Mouse (Mus musculus) small intestine, adult 2 months (tissue): Measurements from ENCODE around the gene Bak1. TPM values are rescaled to one million over a fixed set of nuclear protein-coding genes. Genes with fewer than 3 reads are reported as not detected.

Source experiments
- H3K27ac ChIP-seq: fragments of 200-500 bp; 2 replicates; pipeline ENCODE4 v1.5.1; 2012; ENCODE audit warnings: low read depth, low read length, control low read depth, inconsistent platforms; ENCODE audit not compliant: insufficient read depth
- H3K27me3 ChIP-seq: fragments of 200-500 bp; 2 replicates; pipeline ENCODE4 v1.6.1; 2012; ENCODE audit warnings: mild to moderate bottlenecking, moderate library complexity, low read length, inconsistent platforms; ENCODE audit not compliant: control insufficient read depth, insufficient read depth
- H3K36me3 ChIP-seq: fragments of 200-500 bp; 2 replicates; pipeline ENCODE4 v1.6.1; 2012; ENCODE audit warnings: mild to moderate bottlenecking, low read length, control low read depth, inconsistent platforms; ENCODE audit not compliant: control insufficient read depth, insufficient read depth
- H3K4me1 ChIP-seq: fragments of 200-500 bp; 2 replicates; pipeline ENCODE4 v1.6.1; 2012; ENCODE audit warnings: low read length, inconsistent platforms, mixed read lengths; ENCODE audit not compliant: control insufficient read depth, insufficient read depth, insufficient read length
- H3K4me3 ChIP-seq: fragments of 200-500 bp; 2 replicates; pipeline ENCODE4 v1.5.1; 2012; ENCODE audit warnings: low read depth, mild to moderate bottlenecking, control low read depth, inconsistent platforms, low read length, moderate library complexity
- CTCF ChIP-seq: fragments of 200-500 bp; IDR thresholded peaks from 2 replicates; pipeline ENCODE4 v1.5.1; 2012; ENCODE audit warnings: low read depth, mild to moderate bottlenecking, control low read depth, inconsistent platforms, low read length, moderate library complexity, mixed read lengths; ENCODE audit not compliant: insufficient replicate concordance, insufficient read length; ENCODE audit errors: extremely low read depth
- POLR2A ChIP-seq: fragments of 200-500 bp; IDR thresholded peaks from 2 replicates; pipeline ENCODE4 v1.6.1; 2012; ENCODE audit warnings: low read depth, mild to moderate bottlenecking, control low read depth, inconsistent platforms, low read length, moderate library complexity
- WGBS: fragments of 180-500 bp; shearing (Covaris S2); methylation state at CpG from one replicate; pipeline ENCODE4 v1.1.7; 2018; 5-methylcytosine and 5-hydroxymethylcytosine counted together
- polyA plus RNA-seq: library from polyadenylated mRNA; depleted of rRNA; stranded (reverse); fragments of >200 nt; gene quantifications from 2 replicates; pipeline ENCODE4 v1.2.3, GENCODE M21; 2012

The Bak1 gene
- polyA plus RNA-seq, 1 experiment: 265 TPM

DNA sequence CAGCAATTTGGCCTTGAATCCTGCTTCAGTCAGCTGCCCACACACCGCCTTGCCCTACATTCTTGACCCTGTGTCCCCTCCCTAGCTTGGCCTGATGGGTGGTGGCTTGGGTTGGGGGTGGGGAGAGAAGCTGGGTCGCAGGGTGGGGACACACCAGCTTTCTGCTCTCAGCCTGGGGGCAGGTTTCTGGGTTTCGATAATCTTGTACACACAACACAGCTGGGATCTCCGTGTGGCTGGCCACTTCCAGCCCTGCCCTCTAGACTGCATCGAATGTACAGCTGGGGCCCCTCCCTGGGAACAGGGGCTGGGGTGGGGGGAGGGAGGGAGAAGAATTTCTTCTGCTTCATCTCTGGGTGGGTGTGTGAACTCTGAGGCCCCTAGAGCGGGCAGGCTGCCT lies 34.9 kb upstream of the Bak1 start:
- H3K27ac ChIP-seq: no peak overlapping the region

GRCm38 (mm10) chr17:27062684-27063083 lies 33.9 kb upstream of the Bak1 start:
- TF ChIP-seq CTCF: no peak
- no peak for TF ChIP-seq POLR2A
- H3K27me3 ChIP-seq: no peaks in the 10 kb centered on the region
- no peak overlapping the region for H3K4me3 ChIP-seq
- peaks cover 65% of the 10 kb centered on the region for H3K4me1 ChIP-seq
- WGBS: 74% methylated on average over 7 of the region's 7 CpGs
- H3K27ac ChIP-seq: no peak overlapping the region
- 0 out of 2 replicates have a peak, but pooled peaks cover 2% of the 10 kb centered on the region for H3K36me3 ChIP-seq

More for the DNA sequence above, 34.9 kb upstream of the Bak1 start:
- Histone ChIP-seq H3K36me3 (0 out of 2 replicates have a peak, but pooled peaks cover 2% of the 10 kb centered on the region), H3K27me3 (no peaks in the 10 kb centered on the region), H3K4me1 (peaks cover 60% of the 10 kb centered on the region), H3K4me3 (no peak overlapping the region)
- 22% methylated on average over 6 of the region's 6 CpGs for WGBS
- TF ChIP-seq POLR2A: no peak
- no peak for TF ChIP-seq CTCF

- TF ChIP-seq CTCF (peak; percentile 3; the same call in 1 of the 2 replicates), POLR2A (no peak)
- Histone ChIP-seq H3K4me1 (peaks cover 59% of the 10 kb centered on the region), H3K4me3 (no peak overlapping the region), H3K27me3 (no peaks in the 10 kb centered on the region), H3K27ac (no peak overlapping the region), H3K36me3 (0 out of 2 replicates have a peak, but pooled peaks cover 2% of the 10 kb centered on the region)
- WGBS: 96% methylated on average over 3 of the region's 3 CpGs
These were observed 32.9 kb upstream of the Bak1 start for GRCm38 (mm10) chr17:27061727-27062126.

- H3K4me1 ChIP-seq: peaks cover 51% of the 10 kb centered on the region
- no peak overlapping the region for H3K27ac ChIP-seq
- TF ChIP-seq CTCF: no peak
- TF ChIP-seq POLR2A: no peak
- H3K27me3 ChIP-seq: no peaks in the 10 kb centered on the region
- H3K36me3 ChIP-seq: 0 out of 2 replicates have a peak, but pooled peaks cover 2% of the 10 kb centered on the region
- WGBS: 25% methylated on average over 8 of the region's 8 CpGs
- peak overlapping the region; percentile 8; the same call in 1 of the 2 replicates for H3K4me3 ChIP-seq
These were observed 31.9 kb upstream of the Bak1 start for GRCm38 (mm10) chr17:27060698-27061097.

- Histone ChIP-seq H3K4me1 (peaks cover 32% of the 10 kb centered on the region), H3K27me3 (no peaks in the 10 kb centered on the region), H3K27ac (peak overlapping the region; percentile 69), H3K4me3 (peak overlapping the region; percentile 71), H3K36me3 (no peaks in the 10 kb centered on the region)
- 3% methylated on average over 24 of the region's 24 CpGs for WGBS
- no peak for TF ChIP-seq CTCF
- no peak for TF ChIP-seq POLR2A
These were observed 28.8 kb upstream of the Bak1 start for GRCm38 (mm10) chr17:27057517-27058055.

- Histone ChIP-seq H3K27ac (peak within 1 kb of the TSS; percentile 87), H3K36me3 (no peaks in the 10 kb centered on the region), H3K4me3 (peak within 1 kb of the TSS; percentile 71), H3K27me3 (no peaks in the 10 kb centered on the region), H3K4me1 (peaks cover 36% of the 10 kb centered on the region)
- WGBS: under 1% methylated on average over 65 of the region's 66 CpGs
- TF ChIP-seq POLR2A (peak; percentile 73), CTCF (no peak)
These were observed 28.2 kb upstream of the Bak1 start, which contains the start of gene Itpr3 for GRCm38 (mm10) chr17:27056812-27057516. TSS of gene Itpr3 (plus strand) at chr17:27057304.

DNA sequence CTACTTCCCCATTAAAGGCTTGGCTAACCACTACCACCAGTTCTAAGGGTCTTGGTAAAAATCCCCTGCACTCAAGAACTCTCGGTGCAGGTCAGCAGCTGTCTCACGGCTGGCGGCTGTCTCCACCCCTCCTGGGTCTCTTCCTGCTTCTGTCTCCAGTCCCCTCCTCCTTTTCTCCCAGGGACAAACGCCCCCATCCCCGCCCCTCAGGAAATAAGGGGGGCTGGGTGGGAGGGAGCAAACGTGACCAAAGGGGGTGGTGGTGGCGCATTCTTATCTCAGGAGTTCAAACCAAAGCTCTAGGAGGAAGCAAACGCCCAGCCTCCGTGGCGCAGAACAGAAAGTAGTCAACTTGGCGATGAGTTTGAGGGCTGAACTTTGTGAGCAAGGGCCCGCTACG lies 27.4 kb upstream of the Bak1 start:
- Histone ChIP-seq H3K36me3 (no peaks in the 10 kb centered on the region), H3K27me3 (no peaks in the 10 kb centered on the region), H3K27ac (peak overlapping the region; percentile 87), H3K4me3 (peak overlapping the region; percentile 71), H3K4me1 (peaks cover 42% of the 10 kb centered on the region)
- 1% methylated on average over 13 of the region's 13 CpGs for WGBS
- no peak for TF ChIP-seq CTCF
- TF ChIP-seq POLR2A: peak; percentile 55; the same call in 1 of the 2 replicates
